Mouse (Mus musculus) right cerebral cortex, postnatal 4 days (tissue): ENCODE measurements around the gene Ercc6.

Source experiments
- DNase-seq: peaks from one replicate; pipeline ENCODE4 v3.0.0-alpha.2; 2022

Gene Ercc6

DNA sequence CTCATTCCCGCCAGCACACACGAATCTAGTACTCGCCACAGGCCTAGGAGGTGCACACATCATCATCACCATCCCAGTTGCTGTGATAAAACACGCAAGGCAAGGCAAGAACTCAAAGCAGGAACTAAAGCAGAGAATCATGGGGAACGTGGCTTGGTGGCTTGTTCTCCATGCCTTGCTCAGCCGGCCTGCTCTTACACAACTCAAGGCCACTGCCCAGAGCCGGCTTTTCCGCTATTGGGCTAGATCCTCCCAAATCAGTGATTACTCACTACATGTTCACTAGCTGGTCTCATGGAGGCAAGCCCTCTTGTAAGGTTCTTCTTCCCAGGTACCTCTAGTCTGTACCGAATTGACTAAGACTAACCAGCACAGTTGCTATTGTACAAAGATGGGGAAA is 70.4 kb downstream of the Ercc6 start:
- DNase-seq: no peak

DNA sequence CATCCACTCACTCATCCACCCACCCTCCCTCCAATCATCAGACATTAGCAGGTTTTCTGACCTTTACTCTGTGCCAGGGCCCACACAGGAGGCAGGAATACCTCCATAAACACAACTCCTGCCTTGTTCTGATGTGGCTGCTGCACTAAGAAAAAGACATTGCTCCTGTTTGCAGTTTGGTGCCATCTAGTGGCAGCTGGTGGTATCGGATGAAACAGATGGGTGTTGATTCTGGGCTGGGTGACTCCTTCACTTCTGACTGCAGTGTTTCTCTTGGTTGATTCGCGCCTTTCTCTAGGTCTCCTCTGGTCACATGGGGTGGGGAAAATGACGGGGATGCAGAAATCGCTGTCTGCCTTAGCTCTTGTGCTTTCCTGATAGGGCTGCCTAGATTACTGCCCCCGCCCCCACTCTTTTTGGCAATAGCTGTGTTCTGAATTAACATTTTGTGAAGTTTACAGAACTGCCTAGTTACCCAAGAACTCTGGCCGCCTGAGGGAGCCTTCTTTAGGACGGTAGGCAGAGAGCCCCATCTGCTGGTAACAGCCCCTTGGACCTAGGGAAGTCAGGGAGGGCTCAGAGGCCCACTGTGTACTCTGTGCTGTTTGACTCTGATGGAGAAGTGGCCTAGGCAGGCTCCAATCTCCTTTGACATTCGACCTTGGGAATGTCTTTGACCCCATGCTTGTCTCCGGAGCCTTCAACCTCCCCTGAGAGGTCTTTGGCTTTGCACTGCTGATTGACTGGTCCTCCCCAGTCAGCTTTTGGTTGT is 73.9 kb downstream of the Ercc6 start:
- peak; percentile 91 for DNase-seq

DNA sequence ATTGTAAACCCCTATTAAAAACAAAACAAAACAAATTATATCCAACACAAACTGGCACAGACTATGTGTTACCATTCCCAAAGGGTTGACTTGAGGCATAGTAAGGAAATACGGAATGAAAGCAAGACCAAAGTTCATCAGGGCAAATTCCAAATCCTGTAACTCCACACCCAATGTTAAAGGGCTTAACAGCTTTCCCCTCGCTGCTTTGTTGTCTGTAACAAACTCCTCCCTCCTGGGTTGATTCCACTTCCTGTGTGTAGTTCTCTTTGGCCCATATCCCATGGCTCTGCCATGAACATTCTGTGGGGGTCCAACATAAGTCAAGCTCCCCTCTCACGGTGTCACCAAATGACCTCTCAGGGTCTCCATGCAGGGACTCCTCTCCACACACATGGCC is 77.1 kb downstream of the Ercc6 start:
- no peak for DNase-seq

DNA sequence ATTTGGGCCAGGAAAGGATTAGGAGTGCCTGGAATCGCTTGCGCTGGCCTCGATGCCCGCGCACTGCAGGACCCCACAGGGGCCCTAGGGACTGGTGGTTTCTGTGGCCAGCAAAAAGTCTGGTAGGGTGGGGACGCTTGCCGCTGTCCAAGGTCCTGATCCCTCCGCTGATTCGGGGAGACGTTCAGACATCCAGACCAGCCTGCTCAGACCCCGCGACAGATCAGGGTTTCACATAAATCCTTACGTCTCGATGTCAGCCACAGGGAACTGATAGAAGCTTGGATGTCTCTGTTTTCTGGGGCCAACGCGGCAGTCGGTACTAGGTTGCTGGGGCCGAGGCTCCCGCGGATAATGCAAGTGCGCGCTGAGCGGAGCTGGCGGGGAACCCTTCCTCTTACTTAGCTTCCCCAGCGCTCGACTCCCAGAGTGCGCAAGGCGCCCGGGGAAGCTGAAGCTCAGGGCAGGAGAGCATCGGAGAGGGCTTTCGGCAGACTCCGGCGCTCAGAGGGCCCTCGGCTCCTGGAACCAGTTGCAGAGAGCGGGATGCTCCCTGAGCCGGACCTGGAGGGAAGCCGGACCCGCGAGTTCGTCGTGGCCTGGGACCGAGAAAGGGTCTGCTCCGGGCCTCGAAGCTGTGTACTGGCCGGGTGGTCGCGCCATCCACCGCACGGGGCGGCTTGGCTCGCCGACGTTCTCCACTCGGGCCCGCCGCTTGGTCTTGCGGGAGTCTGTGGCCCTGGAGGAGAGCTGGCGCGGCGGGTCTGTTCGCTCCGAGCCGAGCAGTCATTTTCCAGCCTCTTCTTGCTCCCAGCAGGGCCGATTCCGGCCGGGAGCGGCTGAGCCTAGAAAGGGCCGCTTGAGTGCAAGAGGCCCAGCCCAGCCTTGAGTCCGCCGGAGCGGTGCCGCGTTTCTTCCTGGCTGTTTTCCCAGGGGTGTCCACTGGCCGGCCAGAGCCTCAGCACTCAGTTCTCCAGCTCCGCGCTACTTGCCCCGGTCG is 84.2 kb downstream of the Ercc6 start:
- DNase-seq: peak; percentile 60

DNA sequence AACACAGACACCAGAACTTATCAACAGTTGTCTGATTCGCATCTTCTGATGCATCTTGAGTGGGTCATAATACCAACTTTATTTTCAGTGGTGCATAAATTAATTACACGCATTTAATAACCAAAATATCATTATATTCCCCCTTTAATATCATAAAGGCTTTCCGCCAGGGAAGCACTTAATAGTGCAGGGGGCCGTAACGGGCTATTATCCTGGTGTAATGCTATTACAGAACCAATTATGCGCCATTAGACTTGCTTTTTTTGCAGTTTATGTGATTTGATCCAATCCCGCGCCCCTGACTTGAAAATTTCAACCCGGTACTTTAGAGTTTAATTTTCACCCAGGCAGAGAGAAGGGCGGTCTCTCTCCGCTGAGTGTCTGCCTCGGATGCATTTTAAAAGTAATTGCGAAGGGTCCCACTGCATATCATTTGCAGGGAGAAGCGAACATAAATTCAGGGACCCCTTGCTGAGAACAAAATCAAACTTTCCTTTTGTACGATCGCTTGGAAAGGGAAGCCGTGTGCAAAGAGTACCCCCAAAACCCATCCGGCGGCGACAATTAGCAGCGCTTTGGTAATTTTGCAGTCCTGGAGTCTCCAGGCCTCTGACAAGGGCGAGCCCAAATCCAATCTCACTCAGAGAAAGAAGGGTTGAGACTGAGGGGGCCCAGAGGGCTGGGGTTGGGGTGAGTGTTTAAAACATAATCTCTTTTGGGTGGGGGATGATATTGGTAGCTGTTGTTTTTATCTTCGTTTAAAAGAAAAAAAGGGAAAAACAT is 85.3 kb downstream of the Ercc6 start:
- no peak for DNase-seq

DNA sequence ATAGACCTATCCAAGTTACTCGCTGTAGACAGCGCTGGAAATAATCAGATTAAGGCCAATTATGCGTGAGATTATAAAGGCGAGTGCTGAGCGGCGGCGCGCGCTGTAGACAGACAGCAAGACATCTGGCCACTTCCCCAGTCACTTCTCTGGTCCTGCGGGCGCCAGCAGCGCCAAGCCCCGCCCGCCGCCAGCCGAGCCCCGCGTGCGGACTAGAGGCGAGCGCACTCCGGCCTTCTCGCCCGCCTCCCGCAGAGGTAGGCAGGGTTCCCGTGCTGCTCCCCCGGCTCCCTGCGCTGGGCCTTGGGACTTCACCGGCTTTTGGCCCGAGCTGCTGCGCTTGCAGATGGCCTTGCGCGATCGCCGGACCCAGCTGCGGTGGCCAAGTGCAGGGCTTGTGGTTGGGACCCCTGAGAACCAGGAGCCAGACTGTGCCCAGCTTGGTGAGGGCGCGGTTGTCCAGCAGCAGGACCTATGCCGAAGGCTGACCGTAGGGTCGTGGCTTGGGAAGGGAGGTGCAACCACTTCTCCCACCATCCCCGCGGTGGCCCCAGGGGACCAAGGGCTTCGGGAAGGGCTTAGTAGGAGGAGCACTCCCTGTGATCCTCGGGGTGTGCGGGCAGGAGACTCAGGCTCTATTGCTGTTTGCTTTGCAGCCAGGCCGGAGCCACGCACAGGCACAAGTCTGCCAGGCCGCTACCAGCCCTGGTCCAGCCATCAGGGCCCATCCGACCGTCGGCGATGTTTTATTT is 86.1 kb downstream of the Ercc6 start, which contains the start of gene Prrxl1:
TSS of gene Prrxl1 (plus strand) at position 118 of the 752 bp plus-strand sequence.
- no peak for DNase-seq

DNA sequence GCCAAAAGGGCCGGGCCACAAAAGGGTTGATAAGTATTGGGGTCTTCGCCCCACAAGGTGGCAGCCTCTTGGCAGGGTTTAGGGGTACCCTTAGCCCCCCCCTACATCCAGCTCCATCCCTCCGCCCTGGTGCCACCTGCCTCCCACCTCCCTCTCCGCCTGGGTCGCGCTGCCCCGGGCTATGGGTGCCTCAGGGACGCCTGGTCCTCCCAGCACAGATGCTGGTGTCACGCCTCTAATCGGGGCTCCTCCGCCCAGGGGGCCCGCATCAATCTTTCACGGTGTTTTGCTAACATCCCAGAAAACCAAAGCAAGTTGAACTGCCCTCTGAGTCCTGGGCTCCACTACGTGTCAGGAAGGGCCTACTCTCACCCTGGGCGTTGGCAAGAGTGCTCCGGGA is 86.8 kb downstream of the Ercc6 start:
- no peak for DNase-seq

DNA sequence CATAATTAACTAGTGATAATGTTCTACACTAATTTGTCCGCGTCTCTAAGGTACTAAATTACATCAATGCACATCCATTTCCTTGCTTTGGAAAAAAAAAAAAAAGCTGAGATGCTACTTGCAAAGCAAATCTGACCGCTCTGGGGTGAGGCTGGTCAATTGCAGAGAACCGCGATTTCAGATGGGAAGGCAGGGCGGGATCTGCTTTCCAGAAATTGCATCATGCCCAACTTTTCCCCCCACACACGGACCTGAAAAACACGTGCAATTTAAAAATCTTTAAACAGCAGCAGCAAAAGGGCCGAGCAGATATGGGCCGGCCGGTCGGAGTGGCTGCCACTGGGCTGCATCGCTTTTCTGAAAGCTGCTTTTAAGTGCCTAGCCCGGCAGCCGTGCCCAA is 92.2 kb downstream of the Ercc6 start:
- no peak for DNase-seq

DNA sequence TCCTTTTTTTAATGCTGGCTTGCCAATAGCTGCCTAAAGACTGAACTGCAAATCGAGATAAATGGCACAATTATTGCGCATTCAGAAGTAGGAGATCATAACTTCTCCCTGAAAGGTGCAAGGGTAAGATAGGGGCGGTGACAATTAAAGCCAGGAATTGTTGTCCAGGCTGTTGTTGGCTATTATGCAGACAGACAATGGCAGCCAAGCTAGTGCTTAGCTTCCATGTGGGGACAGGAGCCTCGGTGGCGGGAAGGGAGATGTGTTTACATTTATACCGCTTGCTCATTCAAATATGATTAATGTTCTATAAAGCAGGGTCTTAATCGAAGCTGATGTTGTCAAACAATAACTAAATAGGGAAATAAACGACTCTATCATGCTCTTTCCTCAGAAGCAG is 93.0 kb downstream of the Ercc6 start:
- DNase-seq: no peak

DNA sequence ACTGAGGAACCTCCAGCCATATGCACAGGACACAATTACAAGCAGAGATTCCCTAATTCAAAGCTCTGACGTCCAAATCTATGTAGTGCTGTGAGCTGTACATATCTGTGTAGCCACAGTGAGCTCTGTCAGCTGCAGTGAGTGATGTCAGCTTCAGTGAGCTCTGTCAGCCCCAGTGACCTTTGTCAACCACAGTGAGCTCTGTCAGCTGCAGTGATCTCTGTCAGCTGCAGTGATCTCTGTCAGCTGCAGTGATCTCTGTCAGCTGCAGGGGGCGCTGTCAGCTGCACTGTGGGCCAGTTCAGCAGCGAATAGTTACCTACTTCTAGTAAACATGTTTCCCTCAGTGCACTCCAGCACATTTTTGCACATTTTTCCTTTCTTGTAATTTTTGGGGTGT is 96.1 kb downstream of the Ercc6 start:
- DNase-seq: peak; percentile 54

DNA sequence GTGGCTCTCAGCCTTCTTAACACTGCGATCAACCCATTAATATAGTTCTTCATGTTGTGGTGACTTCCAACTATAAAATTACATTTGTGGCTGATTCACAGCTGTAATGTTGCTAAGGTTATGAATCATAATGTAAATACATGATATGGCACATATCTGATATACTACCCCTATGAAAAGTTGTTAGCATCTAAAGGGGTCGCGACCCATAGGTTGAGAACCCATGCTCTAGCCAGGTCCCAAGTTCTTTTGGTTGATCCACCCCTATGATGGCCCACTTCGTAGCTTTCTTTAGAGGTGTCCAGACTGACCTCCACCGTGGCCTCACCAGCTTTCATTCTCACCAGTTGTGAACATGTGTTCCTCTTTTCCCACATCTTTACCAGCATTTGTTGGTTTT is 103.9 kb downstream of the Ercc6 start:
- no peak for DNase-seq

DNA sequence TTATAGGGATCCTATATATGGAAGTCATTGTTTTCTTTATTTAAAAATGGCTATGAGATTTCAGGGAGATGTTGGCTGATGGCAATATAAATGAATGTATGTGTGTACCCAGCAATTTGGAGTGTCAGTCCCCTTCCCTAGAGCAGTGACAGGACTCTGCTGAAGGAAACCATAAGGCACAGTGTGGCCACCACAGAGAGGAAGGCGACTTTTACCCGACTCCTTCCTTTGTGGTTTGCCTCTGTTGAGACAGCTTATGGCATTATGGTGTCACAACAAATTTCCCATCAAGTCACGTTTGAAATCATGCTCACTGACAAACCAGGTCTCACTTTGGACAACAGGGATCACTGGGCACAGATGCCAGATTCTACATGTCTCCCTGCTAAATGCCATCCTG is 110.9 kb downstream of the Ercc6 start:
- DNase-seq: no peak

DNA sequence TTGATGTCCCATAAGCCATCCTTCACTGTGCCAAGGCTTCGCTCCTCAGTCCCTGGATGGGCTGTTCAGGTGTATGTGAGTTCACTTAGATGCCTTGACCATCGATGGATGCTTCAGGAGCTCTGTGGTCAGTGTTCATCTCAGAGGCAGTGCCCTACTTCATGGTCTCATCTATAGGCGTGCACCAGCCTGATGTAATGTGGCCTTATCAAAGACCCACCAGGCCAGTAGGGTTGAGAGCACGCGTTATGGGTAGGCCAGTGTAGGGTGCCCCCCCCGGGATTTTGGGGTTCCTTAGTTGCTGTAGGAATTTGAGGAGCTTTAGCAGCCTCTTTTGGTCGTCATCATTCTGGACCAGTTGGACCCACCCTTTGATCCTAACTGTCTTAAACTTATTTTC is 111.5 kb downstream of the Ercc6 start:
- no peak for DNase-seq

DNA sequence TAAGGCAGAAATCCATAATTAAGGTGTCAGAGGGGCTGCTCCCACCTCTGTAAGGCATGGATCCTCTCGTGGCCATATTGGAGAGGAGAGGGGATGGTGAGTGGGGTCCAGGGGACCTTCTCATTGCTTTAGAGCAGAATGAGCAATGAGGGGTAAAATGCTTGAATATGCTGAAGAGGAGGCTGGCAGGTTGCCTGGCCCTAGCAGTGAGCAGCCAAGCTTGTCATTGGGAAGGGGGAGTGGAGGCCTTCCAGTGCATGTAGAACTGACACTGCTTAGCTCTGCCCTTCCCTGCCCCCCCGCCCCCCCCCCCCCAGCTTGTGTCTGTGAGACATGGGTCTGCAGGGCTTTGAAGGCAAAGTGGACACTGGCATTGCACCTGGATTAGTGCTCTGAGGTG is 114.0 kb downstream of the Ercc6 start:
- DNase-seq: peak; percentile 13

DNA sequence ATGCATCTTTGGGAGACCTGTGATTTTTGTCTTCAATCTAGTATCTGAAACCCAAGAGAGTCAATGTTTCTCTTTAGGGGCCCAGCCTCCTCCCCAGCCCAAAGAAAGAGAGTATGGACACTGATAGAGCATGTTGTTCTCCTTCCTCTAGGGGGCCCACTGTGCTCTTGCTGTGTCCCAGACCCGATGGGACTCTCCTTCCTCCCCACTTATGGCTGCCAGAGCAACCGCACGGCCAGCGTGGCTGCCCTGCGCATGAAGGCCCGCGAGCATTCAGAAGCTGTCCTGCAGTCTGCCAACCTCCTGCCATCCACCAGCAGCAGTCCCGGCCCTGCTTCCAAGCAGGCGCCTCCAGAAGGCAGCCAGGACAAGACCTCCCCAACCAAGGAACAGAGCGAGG is 115.3 kb downstream of the Ercc6 start:
- no peak for DNase-seq
